Mouse (Mus musculus) forebrain, embryonic 13.5 days (tissue): ENCODE measurements around the gene Tlx2. TPM values are rescaled to one million over a fixed set of nuclear protein-coding genes. Genes with fewer than 3 reads are reported as not detected.

ENCODE experiments used
- ATAC-seq: fragments of 200-750 bp; cut with Nextera tagmentation; 2 replicates; pipeline ENCODE4 v1.8.0; 2017
- H3K27ac ChIP-seq: fragments of 300-500 bp; sonication (generic); 2 replicates; pipeline ENCODE4 v1.5.1; 2015; ENCODE audit warnings: inconsistent platforms, mild to moderate bottlenecking, moderate library complexity
- H3K27me3 ChIP-seq: fragments of 300-500 bp; sonication (generic); 2 replicates; pipeline ENCODE4 v1.6.1; 2015; ENCODE audit warnings: mild to moderate bottlenecking, inconsistent platforms
- H3K36me3 ChIP-seq: fragments of 300-500 bp; sonication (generic); 2 replicates; pipeline ENCODE4 v1.6.1; 2015; ENCODE audit warnings: mild to moderate bottlenecking, inconsistent platforms; ENCODE audit not compliant: poor library complexity, severe bottlenecking
- H3K4me1 ChIP-seq: fragments of 300-500 bp; sonication (generic); 2 replicates; pipeline ENCODE4 v1.6.1; 2015; ENCODE audit warnings: inconsistent platforms
- H3K4me2 ChIP-seq: fragments of 300-500 bp; sonication (generic); 2 replicates; pipeline ENCODE4 v1.6.1; 2015; ENCODE audit warnings: inconsistent platforms, mild to moderate bottlenecking, moderate library complexity
- H3K4me3 ChIP-seq: fragments of 300-500 bp; sonication (generic); 2 replicates; pipeline ENCODE4 v1.5.1; 2015; ENCODE audit warnings: mild to moderate bottlenecking, inconsistent platforms
- H3K9ac ChIP-seq: fragments of 300-500 bp; sonication (generic); 2 replicates; pipeline ENCODE4 v1.6.1; 2015; ENCODE audit warnings: mild to moderate bottlenecking, inconsistent platforms
- H3K9me3 ChIP-seq: fragments of 300-500 bp; sonication (generic); replicated peaks from 2 replicates; pipeline ENCODE4 v1.6.1; 2016; ENCODE audit warnings: inconsistent platforms
- WGBS: fragments of 180-500 bp; shearing (Covaris S2); methylation state at CpG from one replicate; pipeline ENCODE4 v1.1.7; 2015; 5-methylcytosine and 5-hydroxymethylcytosine counted together
- polyA plus RNA-seq: library from polyadenylated mRNA; unstranded; fragments of >200 nt; fragmentation: Nextera tagmentation; extraction: Ambion mirVana; gene quantifications from 2 replicates; pipeline ENCODE4 v1.2.1, GENCODE M21; 2015

The Tlx2 gene
- polyA plus RNA-seq, 1 experiment from 2014 or later: not detected

GRCm38 (mm10) chr6:83029777-83030176 is 40.3 kb downstream of the Tlx2 start:
- ATAC-seq: no peak
- no peak overlapping the region for H3K9ac ChIP-seq
- H3K9me3 ChIP-seq: no peaks in the 10 kb centered on the region
- H3K4me3 ChIP-seq: no peak overlapping the region
- peaks cover 39% of the 10 kb centered on the region for H3K27me3 ChIP-seq
- H3K36me3 ChIP-seq: no peaks in the 10 kb centered on the region
- no peak overlapping the region for H3K27ac ChIP-seq
- 15% methylated on average over 10 of the region's 10 CpGs for WGBS
- peaks cover 33% of the 10 kb centered on the region for H3K4me1 ChIP-seq
- H3K4me2 ChIP-seq: no peak overlapping the region

GRCm38 (mm10) chr6:83027706-83028105 is 42.4 kb downstream of the Tlx2 start:
- Histone ChIP-seq H3K4me2 (no peak overlapping the region), H3K4me3 (no peak overlapping the region), H3K27me3 (peaks cover 38% of the 10 kb centered on the region), H3K9ac (no peak overlapping the region), H3K27ac (no peak overlapping the region; the same call in 1 of the 2 replicates), H3K4me1 (peaks cover 13% of the 10 kb centered on the region), H3K9me3 (no peaks in the 10 kb centered on the region), H3K36me3 (no peaks in the 10 kb centered on the region)
- 61% methylated on average over 7 of the region's 9 CpGs for WGBS
- no peak for ATAC-seq

- no peak for ATAC-seq
- Histone ChIP-seq H3K27me3 (peaks cover 34% of the 10 kb centered on the region), H3K36me3 (no peaks in the 10 kb centered on the region), H3K9me3 (no peaks in the 10 kb centered on the region), H3K4me1 (peaks cover 9% of the 10 kb centered on the region), H3K4me3 (no peak overlapping the region), H3K4me2 (no peak overlapping the region), H3K9ac (no peak overlapping the region), H3K27ac (no peak overlapping the region; the same call in 1 of the 2 replicates)
- 73% methylated on average over 8 of the region's 8 CpGs for WGBS
These were observed 42.8 kb downstream of the Tlx2 start for GRCm38 (mm10) chr6:83027293-83027692.

- Histone ChIP-seq H3K27ac (no peak overlapping the region), H3K4me1 (peaks cover 4% of the 10 kb centered on the region; the same call in 1 of the 2 replicates), H3K36me3 (no peaks in the 10 kb centered on the region), H3K4me2 (no peak overlapping the region), H3K9ac (no peak overlapping the region), H3K4me3 (no peak overlapping the region), H3K27me3 (peaks cover 14% of the 10 kb centered on the region), H3K9me3 (no peaks in the 10 kb centered on the region)
- 93% methylated on average over 4 of the region's 4 CpGs for WGBS
- ATAC-seq: no peak
These were observed 44.9 kb downstream of the Tlx2 start for GRCm38 (mm10) chr6:83025221-83025620.

GRCm38 (mm10) chr6:83024421-83024820 is 45.7 kb downstream of the Tlx2 start:
- Histone ChIP-seq H3K36me3 (no peaks in the 10 kb centered on the region), H3K27ac (no peak overlapping the region), H3K4me1 (no peaks in the 10 kb centered on the region), H3K27me3 (peaks cover 6% of the 10 kb centered on the region; the same call in 1 of the 2 replicates), H3K9ac (no peak overlapping the region), H3K4me3 (no peak overlapping the region), H3K9me3 (no peaks in the 10 kb centered on the region), H3K4me2 (no peak overlapping the region)
- WGBS: 70% methylated on average over 4 of the region's 4 CpGs
- ATAC-seq: no peak

GRCm38 (mm10) chr6:83023786-83024185 is 46.3 kb downstream of the Tlx2 start:
- 89% methylated on average over 2 of the region's 2 CpGs for WGBS

GRCm38 (mm10) chr6:83023008-83023407 is 47.1 kb downstream of the Tlx2 start:
- no peak overlapping the region for H3K4me3 ChIP-seq
- ATAC-seq: no peak
- no peaks in the 10 kb centered on the region for H3K27me3 ChIP-seq
- WGBS: 85% methylated on average over 9 of the region's 9 CpGs
- H3K9me3 ChIP-seq: no peaks in the 10 kb centered on the region
- H3K4me2 ChIP-seq: no peak overlapping the region
- no peak overlapping the region for H3K27ac ChIP-seq
- no peaks in the 10 kb centered on the region for H3K4me1 ChIP-seq
- H3K9ac ChIP-seq: no peak overlapping the region
- H3K36me3 ChIP-seq: no peaks in the 10 kb centered on the region

More at GRCm38 (mm10) chr6:83023786-83024185, 46.3 kb downstream of the Tlx2 start:
- ATAC-seq: no peak
- no peak overlapping the region for H3K27ac ChIP-seq
- no peaks in the 10 kb centered on the region for H3K9me3 ChIP-seq
- no peaks in the 10 kb centered on the region for H3K4me1 ChIP-seq
- H3K4me2 ChIP-seq: no peak overlapping the region
- no peak overlapping the region for H3K9ac ChIP-seq
- 0 out of 2 replicates have a peak, but pooled peaks cover 5% of the 10 kb centered on the region for H3K27me3 ChIP-seq
- no peak overlapping the region for H3K4me3 ChIP-seq
- H3K36me3 ChIP-seq: no peaks in the 10 kb centered on the region

- H3K4me3 ChIP-seq: no peak overlapping the region
- H3K27me3 ChIP-seq: no peaks in the 10 kb centered on the region
- H3K36me3 ChIP-seq: no peaks in the 10 kb centered on the region
- no peak overlapping the region for H3K27ac ChIP-seq
- WGBS: 86% methylated on average over 4 of the region's 4 CpGs
- ATAC-seq: no peak
- no peaks in the 10 kb centered on the region for H3K4me1 ChIP-seq
- H3K9me3 ChIP-seq: no peaks in the 10 kb centered on the region
- H3K4me2 ChIP-seq: no peak overlapping the region
- H3K9ac ChIP-seq: no peak overlapping the region
These were observed 49.1 kb downstream of the Tlx2 start for GRCm38 (mm10) chr6:83020836-83021593.

- no peak for ATAC-seq
- H3K4me3 ChIP-seq: no peak overlapping the region
- WGBS: 92% methylated on average over 6 of the region's 6 CpGs
- H3K4me1 ChIP-seq: no peaks in the 10 kb centered on the region
- H3K4me2 ChIP-seq: no peak overlapping the region
- no peaks in the 10 kb centered on the region for H3K27me3 ChIP-seq
- H3K36me3 ChIP-seq: no peaks in the 10 kb centered on the region
- H3K9me3 ChIP-seq: no peaks in the 10 kb centered on the region
- no peak overlapping the region for H3K27ac ChIP-seq
- H3K9ac ChIP-seq: no peak overlapping the region
These were observed 50.0 kb downstream of the Tlx2 start for GRCm38 (mm10) chr6:83020121-83020520.

GRCm38 (mm10) chr6:83019044-83019443 is 51.0 kb downstream of the Tlx2 start:
- Histone ChIP-seq H3K36me3 (no peaks in the 10 kb centered on the region), H3K9ac (no peak overlapping the region), H3K27ac (no peak overlapping the region), H3K4me3 (no peak overlapping the region), H3K27me3 (no peaks in the 10 kb centered on the region), H3K9me3 (no peaks in the 10 kb centered on the region), H3K4me1 (no peaks in the 10 kb centered on the region), H3K4me2 (no peak overlapping the region)
- 71% methylated on average over 3 of the region's 3 CpGs for WGBS
- no peak for ATAC-seq
